ENCODE assay signal across 9 mouse cellular contexts in the genomic region with DNA sequence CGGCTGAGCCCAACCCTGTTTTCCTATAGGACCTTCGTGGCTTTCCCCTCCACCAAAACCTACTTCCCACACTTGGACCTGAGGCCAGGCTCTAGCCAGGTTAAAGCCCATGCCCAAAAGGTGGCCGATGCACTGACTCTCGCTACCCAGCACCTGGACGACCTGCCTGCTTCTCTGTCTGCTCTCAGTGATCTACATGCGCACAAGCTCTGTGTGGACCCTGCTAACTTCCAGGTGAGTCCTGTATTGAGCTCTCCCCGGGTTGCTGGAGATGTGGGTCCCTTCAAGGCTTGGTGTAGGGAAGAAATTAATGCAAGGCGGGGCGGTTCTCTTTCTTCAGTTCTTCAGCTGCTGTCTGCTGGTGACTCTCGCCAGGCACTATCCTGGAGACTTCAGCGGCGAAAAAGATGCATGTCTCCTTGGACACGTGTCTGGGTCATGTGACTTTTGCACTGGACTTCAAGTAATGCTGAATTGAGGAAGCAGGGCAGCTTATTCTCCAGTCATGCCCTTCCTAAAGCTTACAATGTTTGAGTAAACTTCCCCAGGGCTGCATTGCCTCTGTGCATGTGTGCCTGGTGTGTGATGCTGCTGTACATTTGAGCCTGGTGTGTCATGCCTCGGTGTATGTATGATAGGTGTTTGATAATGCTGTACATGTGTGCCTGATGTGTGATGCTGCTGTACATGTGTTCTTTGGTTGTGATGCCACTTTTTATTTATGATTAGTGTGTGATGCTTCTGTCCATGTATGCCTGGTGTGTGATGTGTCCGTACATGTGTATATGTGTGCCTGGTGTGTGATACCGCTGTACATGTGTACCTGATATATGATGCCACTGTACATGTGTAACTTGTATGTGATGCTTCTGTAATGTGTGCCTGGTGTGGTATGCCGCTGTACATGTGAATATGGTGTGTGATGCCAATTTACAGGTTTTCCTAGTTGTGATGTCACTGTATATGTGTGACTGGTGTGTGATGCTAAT. TPM values are rescaled to one million over a fixed set of nuclear protein-coding genes. Genes with fewer than 3 reads are reported as not detected.
A peak's percentile ranks its signal among the peaks of the same experiment; 100 is the strongest.
DNase-seq lines count a peak whose midpoint lies in the region; ATAC-seq and TF ChIP-seq lines count a peak whose summit lies in the region.
"Had no signal": no experiment of that assay in that cellular context is flagged by ENCODE, and none has a peak within 500 bp of the region (broad histone marks: within the 10 kb centered on the region; RNA-seq: fewer than 3 reads in every experiment).

No protein-coding gene starts in this region.

- H3K27me3 ChIP-seq in kidney, embryonic 15.5 days: peaks cover 21% of the 10 kb centered on the region
- no peaks in the 10 kb centered on the region for H3K27me3 ChIP-seq in hindbrain, postnatal 0 days (ENCODE audit: insufficient read depth, low read length)
- H3K27me3 ChIP-seq in midbrain, embryonic 16.5 days (ENCODE audit: control insufficient read depth, insufficient read depth, low read depth, low read length): no peaks in the 10 kb centered on the region

- H3K9ac ChIP-seq in kidney, embryonic 15.5 days: no peak overlapping the region
- no peak overlapping the region for H3K9ac ChIP-seq in hindbrain, postnatal 0 days (replicated peaks; ENCODE audit: low read length)
- peak overlapping the region; percentile 44; the same call in 1 of the 2 replicates for H3K9ac ChIP-seq in midbrain, embryonic 16.5 days (ENCODE audit: low read depth, low read length)

- peak overlapping the region; percentile 26 for H3K4me3 ChIP-seq in kidney, embryonic 15.5 days (replicated peaks)
- peak overlapping the region; percentile 13; the same call in 1 of the 2 replicates for H3K4me3 ChIP-seq in hindbrain, postnatal 0 days (ENCODE audit: low read length)
- peak overlapping the region; percentile 30 for H3K4me3 ChIP-seq in midbrain, embryonic 16.5 days (ENCODE audit: low read depth, low read length)

- H3K27ac ChIP-seq in kidney, embryonic 15.5 days: no peak overlapping the region
- H3K27ac ChIP-seq in hindbrain, postnatal 0 days: no peak overlapping the region
- H3K27ac ChIP-seq in midbrain, embryonic 16.5 days (ENCODE audit: low read length): no peak overlapping the region

- H3K9me3 ChIP-seq in kidney, embryonic 15.5 days (replicated peaks): no peaks in the 10 kb centered on the region
- no peaks in the 10 kb centered on the region for H3K9me3 ChIP-seq in hindbrain, postnatal 0 days (ENCODE audit: low read length)
- H3K9me3 ChIP-seq in midbrain, embryonic 16.5 days (replicated peaks; ENCODE audit: control insufficient read depth, low read length, poor library complexity, severe bottlenecking): no peaks in the 10 kb centered on the region

- no peak for ATAC-seq in kidney, embryonic 15.5 days (replicated peaks; ENCODE audit: low FRiP score)
- ATAC-seq in hindbrain, postnatal 0 days: peak; percentile 24; the same call in 1 of the 2 replicates
- ATAC-seq in midbrain, embryonic 16.5 days: peak; percentile 61

- H3K4me2 ChIP-seq in kidney, embryonic 15.5 days: peak overlapping the region; percentile 52
- peak overlapping the region; percentile 46 for H3K4me2 ChIP-seq in hindbrain, postnatal 0 days (ENCODE audit: low read depth, low read length)
- peak overlapping the region; percentile 54 for H3K4me2 ChIP-seq in midbrain, embryonic 16.5 days (ENCODE audit: low read length)

- WGBS in kidney, embryonic 15.5 days: 57% methylated on average over 16 of the region's 17 CpGs
- WGBS in hindbrain, postnatal 0 days: 50% methylated on average over 13 of the region's 17 CpGs
- WGBS in midbrain, embryonic 16.5 days: 59% methylated on average over 14 of the region's 17 CpGs

- TF ChIP-seq CTCF in brain, embryonic 14.5 days (IDR thresholded peaks at IDR 0.05; ENCODE audit: borderline replicate concordance, extremely low read depth, insufficient read depth, insufficient read length): no peak
- no peak for TF ChIP-seq CTCF in hindbrain, postnatal 0 days (IDR thresholded peaks at IDR 0.05; ENCODE audit: low read depth)

- H3K36me3 ChIP-seq in kidney, embryonic 15.5 days: no peaks in the 10 kb centered on the region
- H3K36me3 ChIP-seq in hindbrain, postnatal 0 days (ENCODE audit: insufficient read depth, low read length): no peaks in the 10 kb centered on the region
- H3K36me3 ChIP-seq in midbrain, embryonic 16.5 days (ENCODE audit: control insufficient read depth, insufficient read depth, low read length): no peaks in the 10 kb centered on the region

- no peaks in the 10 kb centered on the region for H3K4me1 ChIP-seq in kidney, embryonic 15.5 days
- H3K4me1 ChIP-seq in hindbrain, postnatal 0 days (ENCODE audit: insufficient read depth, low read length): no peaks in the 10 kb centered on the region
- peaks cover 6% of the 10 kb centered on the region for H3K4me1 ChIP-seq in midbrain, embryonic 16.5 days (ENCODE audit: control insufficient read depth, insufficient read depth, low read length)

- TF ChIP-seq POLR2A in brain, embryonic 14.5 days (IDR thresholded peaks at IDR 0.05; ENCODE audit: borderline replicate concordance, extremely low read depth, insufficient read depth, insufficient read length, poor library complexity, severe bottlenecking): no peak

- DNase-seq in kidney, postnatal 10 days: no peak
- peak; percentile 13 for DNase-seq in brain, embryonic 14.5 days (ENCODE audit: low read depth)
- DNase-seq in hindbrain, postnatal 0 days (ENCODE audit: low spot score): peak; percentile 24
- DNase-seq in cerebellum, adult 11-12 months: no peak
- DNase-seq in left cerebral cortex, adult 8-10 months (ENCODE audit: low spot score in 2 of 2): no peak
- no peak for DNase-seq in kidney, adult 18-20 months

RNA-seq across cellular contexts. Expression of gene Hbq1a, which starts 0.7 kb away (rescaled TPM):
- polyA plus RNA-seq in kidney, embryonic 15.5 days (2015; fragmentation: Nextera tagmentation; extraction: Ambion mirVana): 0.53 and 0.80 TPM in 2 replicates
- 1.2 TPM in 2 replicates for polyA plus RNA-seq in brain, embryonic 14.5 days (2012; rRNA removed)
- 5.6 TPM in 1 of 2 replicates, not detected in the other for total RNA-seq in hindbrain, postnatal 0 days (2014; rRNA removed)
- 2.0 and 2.2 TPM in 2 replicates for polyA plus RNA-seq in hindbrain, postnatal 0 days (2015; fragmentation: Nextera tagmentation; extraction: Ambion mirVana)
- polyA plus RNA-seq in midbrain, embryonic 16.5 days (2015; fragmentation: Nextera tagmentation; extraction: Ambion mirVana): 1.7 and 2.0 TPM in 2 replicates
- total RNA-seq in left cerebral cortex, adult 8-10 months (2022): 1 to 10 TPM in 1 of 4 experiments, under 1 TPM in 2, not detected in 1; 0.67 to 1.9 (median 0.71) TPM
- polyA plus RNA-seq: small intestine, adult 2 months had no signal

RNA-seq across cellular contexts. Expression of gene Hba-a2, which starts 4.3 kb away (rescaled TPM):
- polyA plus RNA-seq in kidney, embryonic 15.5 days (2015; fragmentation: Nextera tagmentation; extraction: Ambion mirVana): 11,555 and 13,702 TPM in 2 replicates
- 4,753 and 6,821 TPM in 2 replicates for polyA plus RNA-seq in brain, embryonic 14.5 days (2012; rRNA removed)
- total RNA-seq in hindbrain, postnatal 0 days (2014; rRNA removed): 1,752 and 2,010 TPM in 2 replicates
- polyA plus RNA-seq in hindbrain, postnatal 0 days (2015; fragmentation: Nextera tagmentation; extraction: Ambion mirVana): 1,345 and 1,601 TPM in 2 replicates
- 5,737 and 6,589 TPM in 2 replicates for polyA plus RNA-seq in midbrain, embryonic 16.5 days (2015; fragmentation: Nextera tagmentation; extraction: Ambion mirVana)
- 100 to 1,000 TPM; 161 to 321 (median 230) TPM for total RNA-seq in left cerebral cortex, adult 8-10 months (2022)

RNA-seq across cellular contexts. Expression of gene Hbq1b, which starts 13.8 kb away (rescaled TPM):
- polyA plus RNA-seq in kidney, embryonic 15.5 days (2015; fragmentation: Nextera tagmentation; extraction: Ambion mirVana): 2.3 and 2.5 TPM in 2 replicates
- 1.4 and 2.4 TPM in 2 replicates for polyA plus RNA-seq in brain, embryonic 14.5 days (2012; rRNA removed)
- 1.0 TPM in 1 of 2 replicates, not detected in the other for total RNA-seq in hindbrain, postnatal 0 days (2014; rRNA removed)
- polyA plus RNA-seq in hindbrain, postnatal 0 days (2015; fragmentation: Nextera tagmentation; extraction: Ambion mirVana): 1.1 and 1.4 TPM in 2 replicates
- polyA plus RNA-seq in midbrain, embryonic 16.5 days (2015; fragmentation: Nextera tagmentation; extraction: Ambion mirVana): 1.1 and 1.5 TPM in 2 replicates
- under 1 TPM in 2 of 4 experiments, not detected in 2; 0.72 to 0.78 TPM for total RNA-seq in left cerebral cortex, adult 8-10 months (2022)
- polyA plus RNA-seq: small intestine, adult 2 months had no signal

RNA-seq across cellular contexts. Expression of gene Hba-a1, which starts 17.3 kb away (rescaled TPM):
- 4,301 and 5,259 TPM in 2 replicates for polyA plus RNA-seq in kidney, embryonic 15.5 days (2015; fragmentation: Nextera tagmentation; extraction: Ambion mirVana)
- 2,049 and 2,752 TPM in 2 replicates for polyA plus RNA-seq in brain, embryonic 14.5 days (2012; rRNA removed)
- 541 and 992 TPM in 2 replicates for total RNA-seq in hindbrain, postnatal 0 days (2014; rRNA removed)
- polyA plus RNA-seq in hindbrain, postnatal 0 days (2015; fragmentation: Nextera tagmentation; extraction: Ambion mirVana): 535 and 659 TPM in 2 replicates
- polyA plus RNA-seq in midbrain, embryonic 16.5 days (2015; fragmentation: Nextera tagmentation; extraction: Ambion mirVana): 2,278 and 2,570 TPM in 2 replicates
- 100 to 1,000 TPM; 209 to 396 (median 272) TPM for total RNA-seq in left cerebral cortex, adult 8-10 months (2022)

RNA-seq across cellular contexts. Expression of gene Hba-x, which starts 24.4 kb away (rescaled TPM):
- 36.6 and 65.3 TPM in 2 replicates for polyA plus RNA-seq in kidney, embryonic 15.5 days (2015; fragmentation: Nextera tagmentation; extraction: Ambion mirVana)
- polyA plus RNA-seq in brain, embryonic 14.5 days (2012; rRNA removed): 38.9 and 65.3 TPM in 2 replicates
- not detected in 2 replicates for total RNA-seq in hindbrain, postnatal 0 days (2014; rRNA removed)
- polyA plus RNA-seq in hindbrain, postnatal 0 days (2015; fragmentation: Nextera tagmentation; extraction: Ambion mirVana): not detected in 2 replicates
- 3.2 and 11.6 TPM in 2 replicates for polyA plus RNA-seq in midbrain, embryonic 16.5 days (2015; fragmentation: Nextera tagmentation; extraction: Ambion mirVana)
- not detected for total RNA-seq in left cerebral cortex, adult 8-10 months (2022)
- polyA plus RNA-seq: small intestine, adult 2 months had no signal

Comparison
In these comparisons a context has a peak if more than half of its experiments do, and no peak if none do; other contexts are left out.
1. DNase-seq: peak in brain, embryonic 14.5 days (single experiment) and hindbrain, postnatal 0 days (single experiment); none in kidney, postnatal 10 days (single experiment), cerebellum, adult 11-12 months (single experiment), left cerebral cortex, adult 8-10 months (0 of 2) and kidney, adult 18-20 months (single experiment).
2. Peak in every context shown above with its lines, with median percentiles within 50 percentile points of each other: H3K4me2 ChIP-seq and H3K4me3 ChIP-seq.